Mouse (Mus musculus): ENCODE measurements at regions not wholly inside any gene's neighbourhood (a gene's known extent, or its start where the extent isn't known, plus 50 kb on each side); places are given as distances from the start of the nearest gene placed in this dataset.
"Not testable (repeated sequence)": the region's sequence is repeated elsewhere in the genome, so short reads cannot be mapped to it uniquely, and the experiment has no call there.

DNA sequence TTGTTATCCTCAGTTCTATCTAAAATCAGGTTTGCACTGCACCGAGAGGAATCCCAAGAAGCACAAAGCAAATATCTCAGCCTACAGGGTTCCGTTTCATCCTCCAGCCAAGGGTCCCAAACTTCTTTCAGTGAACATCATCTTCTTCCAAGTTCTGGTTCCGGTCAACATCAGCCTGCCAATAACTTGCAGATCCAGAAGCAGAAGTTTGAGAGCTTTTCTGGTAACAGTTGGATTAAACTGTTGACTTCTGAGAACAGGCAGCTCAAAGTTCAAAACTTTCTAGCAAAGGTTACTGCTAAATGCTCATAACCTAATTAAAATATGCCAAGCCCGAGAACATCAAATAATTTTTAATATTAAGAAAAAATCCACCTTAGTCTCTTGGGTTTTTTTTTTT lies 237.0 kb upstream of the Gm37988 start:
- DNase-seq (ENCODE audit: low read depth, low spot score) = no peak

DNA sequence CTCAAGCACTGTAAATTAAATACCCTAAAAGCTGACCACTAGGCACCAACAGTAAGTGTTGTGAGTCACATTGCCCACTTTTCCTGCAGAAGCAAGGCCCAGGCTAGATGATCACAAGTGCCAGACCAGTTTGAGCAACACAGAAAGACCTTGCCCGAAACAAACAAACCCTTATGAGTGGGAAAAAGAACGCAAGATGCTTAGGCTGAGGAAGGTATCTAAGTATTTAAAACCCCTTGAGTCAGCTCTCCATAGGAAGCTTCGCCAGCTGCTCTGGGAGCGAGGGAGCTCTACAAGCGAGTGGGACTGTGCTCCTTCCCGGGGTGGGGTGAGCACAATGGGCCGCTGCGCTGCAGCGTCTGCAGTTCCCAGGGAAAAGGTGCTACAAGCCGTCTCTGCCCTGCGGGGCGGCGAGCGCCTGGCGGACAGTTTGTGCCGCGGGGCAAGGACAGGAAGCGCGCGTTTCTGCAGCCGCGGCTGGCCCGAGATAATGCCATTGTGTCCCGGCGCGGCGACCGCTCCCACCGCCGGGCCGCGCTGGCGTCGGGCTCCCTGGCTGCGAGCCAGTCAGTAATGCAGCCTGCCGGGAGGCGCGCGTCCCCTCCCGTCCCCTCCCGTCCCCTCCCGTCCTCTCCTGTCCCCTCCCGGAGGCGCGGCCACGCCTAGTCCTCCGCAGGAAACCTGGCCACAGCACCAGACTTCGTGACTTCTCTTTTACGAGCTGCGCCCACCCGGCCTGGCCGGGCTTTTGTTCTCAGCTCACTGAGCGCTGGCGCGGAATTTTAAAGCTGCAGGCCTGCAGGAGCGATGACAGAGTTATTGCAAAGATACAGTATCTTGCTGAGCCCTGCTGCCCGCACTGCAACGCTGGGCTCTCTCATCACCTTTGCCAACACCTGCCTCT lies 236.1 kb upstream of the Gm37988 start:
- peak; percentile 53 for DNase-seq (ENCODE audit: low read depth, low spot score)

DNA sequence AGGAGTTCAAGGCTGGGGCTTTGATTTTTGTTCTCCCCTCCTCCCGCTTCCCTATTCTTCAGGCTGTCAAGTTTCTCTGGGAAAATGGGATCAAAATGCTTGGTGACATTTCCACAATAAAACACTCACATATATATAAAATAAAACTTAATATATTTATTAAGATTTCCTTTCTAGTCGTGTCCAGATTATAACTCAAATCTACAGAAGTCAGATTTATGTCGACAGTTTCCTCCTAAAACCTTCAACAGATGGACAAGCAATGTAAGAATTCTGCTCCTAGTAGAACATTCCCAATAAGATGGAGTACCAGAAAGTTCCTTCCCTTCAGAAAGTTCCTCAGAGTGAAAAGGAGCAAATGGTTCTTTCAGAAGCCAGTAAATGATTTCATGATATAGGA lies 235.4 kb upstream of the Gm37988 start:
- DNase-seq (ENCODE audit: low read depth, low spot score) = no peak

DNA sequence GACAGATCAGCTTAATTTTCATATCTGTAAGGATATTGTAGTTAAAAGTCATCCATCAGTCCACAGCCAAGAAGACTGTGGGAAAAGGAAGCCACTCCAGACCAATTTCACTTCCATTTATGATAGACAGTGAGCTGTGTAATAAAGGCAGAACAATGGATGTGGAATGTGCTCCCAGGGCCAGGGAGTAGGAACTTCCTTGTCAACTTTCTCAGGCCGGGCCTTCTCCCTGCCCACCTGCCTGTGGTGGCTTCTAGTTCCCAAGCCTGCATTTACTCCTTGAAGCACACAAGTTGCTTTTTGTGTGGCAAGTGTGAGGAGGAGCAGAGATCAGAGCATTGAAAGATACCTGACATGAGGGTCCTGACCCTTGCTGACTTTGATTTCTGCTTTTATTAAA lies 233.6 kb upstream of the Gm37988 start:
- DNase-seq (ENCODE audit: low read depth, low spot score) = no peak

DNA sequence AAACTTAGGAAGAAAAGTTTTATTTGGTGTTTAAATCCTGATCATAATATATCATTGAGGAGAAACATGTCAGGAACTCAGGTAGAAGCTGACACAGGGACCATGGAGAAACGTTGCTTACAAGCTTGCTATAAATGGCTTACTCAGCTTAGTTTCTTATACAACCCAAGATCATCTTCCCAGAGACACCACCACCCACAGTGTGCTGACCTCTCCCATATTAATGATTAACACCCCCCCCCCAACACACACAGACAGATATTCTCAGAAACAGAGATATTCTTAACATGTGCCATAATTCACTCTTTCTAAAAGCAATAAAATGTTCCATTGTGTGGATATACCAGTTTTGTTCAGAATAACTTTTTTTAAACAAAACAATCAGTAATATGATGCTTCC lies 230.7 kb upstream of the Gm37988 start:
- DNase-seq (ENCODE audit: low read depth, low spot score) = no peak

DNA sequence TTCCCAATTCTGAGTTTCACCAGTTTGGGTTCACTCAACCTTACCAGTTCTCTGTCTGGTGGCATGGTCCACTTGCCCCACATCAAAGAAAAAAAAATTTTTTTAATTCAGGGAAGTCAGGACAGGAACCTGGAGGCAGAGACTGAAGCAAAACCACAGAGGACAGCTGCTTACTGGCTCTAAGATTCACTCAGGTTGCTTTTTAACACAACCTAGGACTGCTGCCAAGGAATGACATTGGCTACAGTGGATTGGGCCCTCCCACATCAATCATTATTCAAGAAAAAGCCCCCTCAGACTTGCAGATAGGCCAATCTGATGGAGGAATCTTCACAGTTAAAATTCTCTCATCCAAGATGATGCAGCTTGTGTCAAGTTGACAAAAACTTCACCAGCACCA lies 225.2 kb upstream of the Gm37988 start:
- no peak for DNase-seq (ENCODE audit: low read depth, low spot score)

DNA sequence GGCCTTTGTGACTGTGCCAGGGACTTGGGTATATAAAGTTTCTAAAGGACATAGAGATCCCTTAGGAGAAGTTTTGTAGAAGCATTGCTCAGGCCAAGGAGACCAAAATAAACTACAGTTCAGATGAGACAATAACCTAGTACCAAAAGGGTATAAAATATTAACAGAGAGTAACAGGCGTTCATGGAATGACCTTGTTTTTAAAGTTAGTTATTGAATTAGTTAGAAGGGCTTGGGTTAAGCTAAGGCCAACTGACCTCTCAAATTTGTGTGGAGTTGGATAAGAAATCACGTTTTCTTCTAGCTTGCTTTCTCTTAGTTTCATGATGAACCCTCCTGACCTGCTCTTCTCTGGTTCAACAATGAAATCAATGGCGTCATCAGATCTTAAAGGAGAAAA lies 209.8 kb upstream of the Gm37988 start:
- DNase-seq (ENCODE audit: low read depth, low spot score) = no peak

DNA sequence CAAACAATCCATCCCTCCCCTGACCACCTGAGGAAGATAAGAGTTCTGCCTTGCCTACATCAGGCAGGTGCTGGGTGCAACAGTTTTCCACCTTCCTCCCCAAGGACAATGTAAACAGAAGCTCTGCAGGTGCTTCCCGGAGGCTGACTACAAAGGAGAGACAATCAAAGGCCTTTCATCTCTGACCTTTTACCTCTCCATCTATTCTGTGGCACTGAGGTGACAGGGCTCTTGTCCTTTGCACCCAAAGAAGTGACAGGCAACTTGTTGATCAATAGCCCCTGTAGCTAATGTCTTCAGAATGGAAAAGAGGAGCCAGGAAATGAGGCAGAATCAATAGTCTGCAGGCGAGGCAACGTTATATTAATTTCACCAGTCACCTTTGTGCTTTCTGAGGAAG lies 209.3 kb upstream of the Gm37988 start:
- DNase-seq (ENCODE audit: low read depth, low spot score) = no peak

DNA sequence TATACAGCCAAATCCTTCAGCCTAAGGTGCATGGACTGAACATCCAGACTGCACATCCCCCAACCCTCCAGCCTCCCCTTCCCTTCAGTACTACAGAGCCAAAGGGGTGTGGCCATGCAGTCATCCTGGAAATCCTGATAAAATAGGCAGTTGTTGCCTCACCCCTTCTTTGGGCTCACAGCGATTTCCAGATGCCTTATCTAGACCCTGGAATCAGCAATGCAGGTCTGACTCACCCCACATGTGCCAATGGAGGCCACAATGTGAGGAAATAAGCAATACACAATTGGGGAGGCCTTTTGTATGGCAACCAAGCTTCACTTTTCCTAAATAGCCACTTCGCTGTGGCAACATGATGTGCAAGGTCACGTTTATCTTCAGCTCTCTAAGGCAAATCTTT lies 205.3 kb upstream of the Gm37988 start:
- no peak for DNase-seq (ENCODE audit: low read depth, low spot score)

DNA sequence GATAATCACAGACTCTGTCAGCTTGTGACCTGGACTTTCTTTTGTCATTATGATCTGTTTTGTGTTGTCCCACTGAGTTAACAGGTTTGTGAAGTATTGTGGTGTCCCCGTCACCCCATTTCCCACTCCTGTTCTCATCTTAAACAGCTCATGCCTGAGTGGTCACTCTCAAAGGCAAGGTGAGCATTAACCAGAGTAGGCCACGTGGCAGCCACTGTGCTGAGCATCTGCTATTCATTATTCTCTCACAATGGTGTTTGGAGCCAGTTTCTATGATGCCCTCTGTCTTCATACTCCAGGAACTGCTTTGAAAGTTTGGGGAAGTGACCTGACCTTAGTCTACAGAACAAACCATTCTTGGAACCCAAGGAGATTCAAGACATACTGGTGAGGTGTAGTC lies 198.9 kb upstream of the Gm37988 start:
- no peak for DNase-seq (ENCODE audit: low read depth, low spot score)

DNA sequence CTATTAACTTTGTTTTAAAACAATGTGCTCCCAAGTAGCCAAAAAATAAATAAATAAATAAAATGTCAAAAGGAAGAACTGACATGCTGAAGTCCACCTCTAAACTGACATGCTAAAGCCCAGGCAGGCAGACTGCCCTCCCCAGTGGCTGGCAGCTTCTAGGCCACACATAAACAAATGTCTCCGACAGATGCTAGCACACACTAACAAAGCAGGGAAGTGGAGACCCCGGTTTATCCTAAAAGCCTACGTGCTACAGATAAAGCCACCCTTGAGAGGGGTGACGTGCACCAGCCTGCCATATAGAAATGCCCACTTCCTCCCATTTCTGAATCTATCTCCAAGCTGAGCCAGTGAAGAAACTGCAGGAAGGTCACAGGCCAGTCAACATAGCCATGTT lies 194.4 kb upstream of the Gm37988 start:
- no peak for DNase-seq (ENCODE audit: low read depth, low spot score)

DNA sequence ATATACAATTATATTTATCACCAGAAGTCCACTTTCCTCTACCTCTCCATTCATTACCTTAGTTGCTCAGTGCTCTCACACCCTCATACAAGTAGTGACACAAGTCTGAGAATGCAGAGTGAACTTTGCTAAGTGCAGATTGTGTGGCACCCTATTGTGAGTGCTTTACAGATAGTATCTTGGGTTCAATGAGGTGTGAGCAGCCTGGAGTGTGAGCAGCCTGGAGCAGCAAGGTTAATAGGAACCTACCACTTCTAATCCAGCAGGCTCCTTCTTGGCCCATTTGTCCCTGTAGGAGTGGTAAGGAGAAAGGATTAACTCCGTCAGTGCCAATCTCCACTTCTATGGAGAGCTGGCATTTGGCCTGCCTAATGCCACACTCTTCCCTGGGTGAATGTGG lies 192.4 kb upstream of the Gm37988 start:
- no peak for DNase-seq (ENCODE audit: low read depth, low spot score)

DNA sequence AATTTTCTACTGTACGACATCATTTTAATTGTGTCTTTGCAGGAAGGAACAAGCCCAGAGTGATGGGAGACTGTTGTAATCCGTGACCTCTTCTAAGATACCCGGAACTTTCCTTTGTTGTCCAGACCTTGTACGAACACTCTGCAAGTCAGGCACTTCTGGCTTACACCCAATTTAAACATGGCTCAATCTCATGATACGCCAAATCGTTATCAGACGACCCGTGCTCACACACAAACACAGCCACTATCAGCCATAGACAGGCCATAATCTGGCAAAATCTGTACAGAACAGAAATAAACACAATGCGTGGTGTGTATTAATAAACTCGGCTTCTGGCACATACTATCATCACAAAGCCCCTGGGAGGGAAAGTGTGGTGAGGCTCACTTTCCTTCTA lies 190.2 kb upstream of the Gm37988 start:
- DNase-seq (ENCODE audit: low read depth, low spot score) = no peak

DNA sequence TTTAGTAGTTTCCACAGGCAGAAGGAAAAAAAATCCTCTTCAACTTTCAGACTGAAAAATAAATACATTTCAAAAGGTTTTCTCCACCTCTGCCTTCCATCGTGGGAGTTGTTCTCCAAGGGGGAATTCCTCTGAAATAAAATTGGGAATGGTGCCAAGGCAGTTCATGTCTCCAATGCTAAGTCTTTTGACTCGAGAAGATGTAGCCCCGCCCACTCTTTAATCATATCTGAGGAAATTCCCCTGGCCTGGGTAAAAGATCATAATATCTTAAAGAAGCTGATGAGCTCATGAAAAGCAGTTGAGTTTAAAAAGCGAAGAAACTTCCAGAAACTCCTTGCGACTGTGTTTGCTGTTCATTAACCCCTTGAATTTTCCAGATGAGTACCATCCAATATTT lies 185.3 kb upstream of the Gm37988 start:
- no peak for DNase-seq (ENCODE audit: low read depth, low spot score)

DNA sequence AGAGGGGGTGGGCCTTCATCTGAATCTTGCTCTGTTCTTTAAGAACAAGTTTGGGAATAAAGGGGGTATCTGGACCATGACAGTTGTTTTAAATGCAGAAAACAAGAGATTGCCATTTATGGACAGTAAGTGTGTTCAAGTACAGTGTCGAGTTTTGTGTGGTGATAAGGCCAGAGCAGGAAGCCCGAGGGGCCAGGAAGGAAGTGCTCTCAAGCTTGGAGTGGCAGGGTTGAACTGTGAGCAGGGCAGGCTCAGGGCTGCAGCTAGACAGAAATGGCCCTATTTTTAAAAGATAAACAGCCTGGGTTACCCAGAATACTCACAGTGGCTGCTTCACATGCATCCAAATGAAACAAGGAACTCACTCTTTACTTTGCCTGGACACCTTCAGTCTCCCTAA lies 184.4 kb upstream of the Gm37988 start:
- DNase-seq (ENCODE audit: low read depth, low spot score) = no peak

DNA sequence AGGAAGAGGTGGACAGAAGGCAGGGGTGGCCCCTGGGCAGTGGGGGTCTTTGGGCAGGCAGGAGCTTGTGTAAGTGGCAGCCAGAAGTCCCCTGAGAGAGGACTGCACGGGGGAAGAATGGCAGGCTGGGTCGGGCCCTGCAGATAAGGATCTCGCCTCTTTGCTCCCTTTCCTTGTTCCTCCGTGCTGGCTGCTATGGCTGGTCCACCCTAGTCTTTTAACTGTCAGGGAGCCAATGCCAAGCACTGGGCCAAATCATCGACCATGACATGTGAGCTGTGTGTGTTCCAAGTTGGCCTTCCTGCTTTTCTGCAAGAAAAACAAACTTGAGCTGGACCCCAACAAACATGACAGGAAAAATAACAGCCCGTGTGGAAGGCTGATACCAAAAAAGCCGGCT lies 153.8 kb upstream of the Gm37988 start:
- no peak for DNase-seq (ENCODE audit: low read depth, low spot score)

DNA sequence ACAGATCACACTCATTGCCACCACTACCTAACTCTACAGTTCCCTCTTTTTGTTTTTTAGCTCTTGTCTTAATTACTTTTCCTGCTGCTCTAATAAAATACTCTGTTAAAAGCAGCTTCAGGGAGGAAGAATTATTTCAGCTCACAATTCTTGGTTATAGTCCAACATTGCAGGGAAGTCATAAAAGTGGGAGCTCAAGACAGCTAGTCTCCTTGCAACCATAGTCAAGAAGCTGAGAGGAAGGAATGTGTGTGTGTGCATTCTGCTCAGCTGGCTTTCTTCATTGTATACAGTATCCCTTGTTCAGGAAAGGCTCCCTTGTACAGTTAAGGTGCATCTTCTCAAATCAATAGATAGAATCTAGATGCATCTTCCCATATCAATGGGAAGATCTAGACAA lies 152.4 kb upstream of the Gm37988 start:
- DNase-seq (ENCODE audit: low read depth, low spot score) = no peak

DNA sequence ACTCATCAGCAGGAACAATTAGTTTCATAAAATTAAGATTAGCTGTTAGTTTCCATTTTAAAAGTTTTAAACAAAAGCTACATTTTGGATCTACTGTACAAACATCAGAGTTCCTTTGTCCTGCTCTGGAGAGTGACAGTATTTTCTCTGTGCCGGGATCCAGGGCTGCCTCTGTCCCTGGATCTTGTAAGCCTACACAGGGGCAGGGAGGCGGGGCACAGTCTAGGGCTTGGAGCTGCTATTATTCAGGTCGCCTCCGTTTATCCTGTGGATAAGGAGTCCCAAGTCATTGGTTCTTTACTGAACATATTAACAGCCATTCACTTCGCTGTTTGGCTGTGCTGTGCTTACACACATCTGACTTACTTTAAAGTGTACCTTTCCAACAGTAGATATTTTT lies 150.8 kb upstream of the Gm37988 start:
- DNase-seq (ENCODE audit: low read depth, low spot score) = no peak

DNA sequence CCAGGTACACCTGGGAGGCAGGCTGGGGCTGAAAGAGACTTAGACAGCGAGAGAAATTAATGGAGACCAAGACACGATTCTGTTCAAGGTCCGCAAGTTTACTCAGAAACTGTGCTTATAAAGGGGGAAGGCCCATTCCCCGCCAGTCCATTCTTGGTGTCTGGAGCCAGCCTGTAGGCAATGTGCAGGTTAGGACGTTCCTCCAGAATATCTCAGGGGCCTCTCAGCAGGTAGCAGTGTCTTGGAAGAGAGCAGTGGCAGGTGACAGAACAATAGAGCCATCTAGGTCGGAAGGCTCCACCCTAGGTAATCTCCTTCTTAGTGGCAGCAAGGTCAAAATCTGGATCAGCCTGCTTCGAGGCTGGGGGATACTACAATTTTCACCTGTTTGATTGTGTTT lies 147.6 kb upstream of the Gm37988 start:
- not testable (repeated sequence) for DNase-seq (ENCODE audit: low read depth, low spot score)

DNA sequence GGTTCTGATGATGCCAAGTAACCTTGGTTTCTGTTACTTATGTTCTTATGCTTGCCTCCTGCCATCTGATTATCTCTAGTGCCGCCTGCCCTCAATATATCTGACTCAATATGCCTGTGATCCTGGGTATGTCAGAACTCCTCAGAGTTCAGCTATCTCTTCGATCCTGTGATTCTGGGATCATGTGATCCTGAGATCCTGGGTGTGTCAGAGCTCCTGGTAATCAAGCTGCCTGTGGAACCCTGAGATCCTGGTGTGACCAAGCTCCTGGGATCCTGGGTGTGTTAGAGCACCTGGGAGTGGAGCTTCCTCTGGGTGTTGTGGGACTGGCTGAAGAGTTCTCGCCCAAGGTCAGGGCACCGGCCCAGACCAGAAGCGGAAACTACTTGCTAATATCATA lies 147.1 kb upstream of the Gm37988 start:
- not testable (repeated sequence) for DNase-seq (ENCODE audit: low read depth, low spot score)

DNA sequence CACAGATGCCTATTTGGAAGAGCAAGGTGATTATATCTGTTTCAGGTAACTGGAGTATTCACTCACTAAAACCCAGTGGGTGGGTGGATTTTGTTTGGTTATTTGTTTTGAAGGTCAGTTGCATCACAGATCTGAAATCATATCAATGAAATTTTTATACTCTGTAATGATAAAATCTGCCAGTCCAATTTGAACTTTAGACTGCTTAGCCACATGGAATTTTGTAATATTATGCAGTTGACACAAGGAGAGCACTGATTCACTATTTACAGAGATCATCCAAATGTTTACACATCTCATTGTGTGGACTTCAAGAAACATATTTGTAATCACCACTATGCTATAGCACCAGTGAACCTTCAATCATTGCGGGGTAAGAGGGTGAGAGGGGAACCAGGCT lies 145.9 kb upstream of the Gm37988 start:
- DNase-seq (ENCODE audit: low read depth, low spot score) = no peak

DNA sequence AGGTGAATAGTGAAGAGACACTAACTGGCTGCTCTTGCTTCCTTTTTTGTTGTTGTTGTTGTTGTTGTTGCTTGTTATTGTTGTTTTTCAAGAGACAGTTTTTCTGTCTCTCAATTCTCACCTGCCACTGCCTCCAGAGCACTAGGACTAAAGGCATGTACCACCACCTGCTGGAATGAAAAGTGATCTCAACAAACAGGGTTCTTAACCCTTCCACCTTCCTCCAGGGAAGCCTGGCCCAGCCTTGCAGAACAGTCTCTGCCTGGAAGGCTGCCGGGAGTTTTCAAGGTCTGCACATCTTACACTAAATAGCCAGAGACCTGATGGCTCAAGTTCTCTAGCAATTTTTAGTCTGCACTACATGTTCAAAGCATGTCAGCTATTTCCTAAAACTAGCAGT lies 138.0 kb upstream of the Gm37988 start:
- no peak for DNase-seq (ENCODE audit: low read depth, low spot score)

DNA sequence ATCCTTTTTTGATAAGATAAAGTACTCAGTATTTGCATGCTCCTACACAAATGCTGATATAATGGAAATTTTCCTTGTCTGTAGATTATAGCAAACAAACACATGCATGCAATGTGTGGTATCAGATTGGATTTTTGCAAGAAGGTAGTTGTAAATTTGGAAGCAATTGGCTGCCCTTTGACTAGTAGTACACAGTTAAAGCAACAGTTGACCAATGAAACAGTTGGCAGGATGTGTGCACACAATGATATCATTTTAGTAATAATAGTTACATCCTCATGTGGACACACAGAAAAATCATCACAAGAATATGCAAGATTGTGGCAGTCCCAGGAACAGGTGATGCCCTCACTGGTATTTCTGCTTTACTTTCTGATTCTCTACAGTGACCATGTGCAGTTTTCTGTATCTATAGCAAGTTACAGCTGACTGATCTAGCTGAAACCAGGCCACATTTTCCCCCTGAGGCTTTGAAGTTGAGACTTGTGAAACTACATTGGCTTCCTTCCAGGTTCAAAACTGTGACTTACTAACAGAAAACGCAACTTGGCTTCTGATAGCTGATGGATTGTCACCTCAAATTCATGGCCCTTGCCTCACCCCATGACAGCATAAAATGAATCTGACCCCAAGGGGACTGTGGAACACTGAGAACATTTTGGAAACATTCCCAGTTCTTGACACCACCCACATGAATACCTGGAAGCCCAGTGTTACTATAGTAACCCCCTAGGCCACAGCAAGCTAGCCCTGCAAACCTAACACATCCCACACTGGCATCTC lies 136.3 kb upstream of the Gm37988 start:
- no peak for DNase-seq (ENCODE audit: low read depth, low spot score)
